Mouse (Mus musculus) embryonic facial prominence, embryonic 11.5 days (tissue): ENCODE results near the gene Vps52. TPM values are rescaled to one million over a fixed set of nuclear protein-coding genes. Genes with fewer than 3 reads are reported as not detected.

Source experiments
- ATAC-seq: fragments of 200-750 bp; cut with Nextera tagmentation; replicated peaks from 2 replicates; pipeline ENCODE4 v1.8.0; 2017; ENCODE audit warnings: low read depth; ENCODE audit not compliant: insufficient number of reproducible peaks, low FRiP score, low TSS enrichment
- DNase-seq: peaks from one replicate; pipeline ENCODE4 v3.0.0-alpha.2; 2015; ENCODE audit warnings: low spot score
- H3K27ac ChIP-seq: fragments of 300-500 bp; sonication (generic); replicated peaks from 2 replicates; pipeline ENCODE4 v1.5.1; 2014; ENCODE audit warnings: mild to moderate bottlenecking, low read depth, low read length, control low read depth
- H3K27me3 ChIP-seq: fragments of 300-500 bp; sonication (generic); 2 replicates; pipeline ENCODE4 v1.6.1; 2014; ENCODE audit warnings: mild to moderate bottlenecking, low read length, moderate library complexity, mixed read lengths; ENCODE audit not compliant: control insufficient read depth, insufficient read depth
- H3K36me3 ChIP-seq: fragments of 300-500 bp; sonication (generic); replicated peaks from 2 replicates; pipeline ENCODE4 v1.6.1; 2014; ENCODE audit warnings: low read depth, mild to moderate bottlenecking, low read length, moderate library complexity, mixed read lengths; ENCODE audit not compliant: control insufficient read depth, insufficient read depth
- H3K4me1 ChIP-seq: fragments of 300-500 bp; sonication (generic); 2 replicates; pipeline ENCODE4 v1.6.1; 2014; ENCODE audit warnings: low read length, mixed read lengths; ENCODE audit not compliant: control insufficient read depth, insufficient read depth
- H3K4me2 ChIP-seq: fragments of 300-500 bp; sonication (generic); 2 replicates; pipeline ENCODE4 v1.6.1; 2014; ENCODE audit warnings: low read depth, mild to moderate bottlenecking, control low read depth, low read length, moderate library complexity
- H3K4me3 ChIP-seq: fragments of 300-500 bp; sonication (generic); 2 replicates; pipeline ENCODE4 v1.5.1; 2014; ENCODE audit warnings: low read depth, low read length, control low read depth
- H3K9ac ChIP-seq: fragments of 300-500 bp; sonication (generic); replicated peaks from 2 replicates; pipeline ENCODE4 v1.6.1; 2014; ENCODE audit warnings: mild to moderate bottlenecking, control low read depth, low read length
- H3K9me3 ChIP-seq: fragments of 300-500 bp; sonication (generic); replicated peaks from 2 replicates; pipeline ENCODE4 v1.6.1; 2016; ENCODE audit warnings: mild to moderate bottlenecking, low read length, inconsistent platforms, mixed read lengths; ENCODE audit not compliant: control insufficient read depth
- WGBS: fragments of 180-500 bp; shearing (Covaris S2); extraction: QIAGEN DNeasy Blood & Tissue Kit; methylation state at CpG from one replicate; pipeline ENCODE4 v1.1.7; 2014; 5-methylcytosine and 5-hydroxymethylcytosine counted together
- polyA plus RNA-seq: library from polyadenylated mRNA; unstranded; fragments of >200 nt; fragmentation: Nextera tagmentation; extraction: Ambion mirVana; gene quantifications from 2 replicates; pipeline ENCODE4 v1.2.1, GENCODE M21; 2014

Gene Vps52
- polyA plus RNA-seq, 1 experiment from 2014 or later: 27.7 TPM

DNA sequence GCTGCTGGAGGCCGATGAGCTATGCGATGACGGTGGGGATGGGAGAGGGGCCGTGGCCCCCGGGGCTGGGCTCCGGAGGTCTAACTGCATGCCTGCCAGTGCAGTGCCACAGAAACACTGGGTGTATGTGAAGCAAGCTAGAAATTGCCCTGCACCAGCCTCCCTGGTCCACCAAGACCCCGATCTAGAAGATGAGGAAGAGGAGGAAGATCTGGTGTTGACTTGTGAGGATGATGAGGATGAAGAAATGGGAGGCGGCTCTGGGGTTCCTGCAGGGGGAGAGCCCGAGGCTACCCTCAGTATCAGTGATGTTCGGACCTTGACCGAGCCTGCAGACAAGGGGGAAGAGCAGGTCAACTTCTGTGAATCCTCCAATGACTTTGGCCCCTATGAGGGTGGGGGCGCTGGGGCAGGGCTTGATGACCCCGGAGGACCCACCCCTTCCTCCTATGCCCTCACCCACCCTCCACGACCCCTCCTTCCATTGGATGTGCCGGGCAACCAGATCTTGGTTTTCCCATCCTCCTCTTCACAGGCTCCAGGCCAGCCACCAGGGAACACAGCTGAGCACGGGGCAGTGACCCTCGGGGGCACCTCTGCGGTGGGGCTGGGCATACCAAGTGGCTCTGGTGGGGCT lies 37.8 kb upstream of the Vps52 start:
- Histone ChIP-seq H3K27ac (no peak overlapping the region), H3K9ac (no peak overlapping the region), H3K4me1 (peaks cover 2% of the 10 kb centered on the region), H3K4me2 (no peak overlapping the region), H3K9me3 (no peaks in the 10 kb centered on the region), H3K4me3 (peak overlapping the region; percentile 10; the same call in 1 of the 2 replicates), H3K36me3 (peaks cover 10% of the 10 kb centered on the region), H3K27me3 (no peaks in the 10 kb centered on the region)
- no peak for DNase-seq
- 86% methylated on average over 18 of the region's 18 CpGs for WGBS
- ATAC-seq: no peak

DNA sequence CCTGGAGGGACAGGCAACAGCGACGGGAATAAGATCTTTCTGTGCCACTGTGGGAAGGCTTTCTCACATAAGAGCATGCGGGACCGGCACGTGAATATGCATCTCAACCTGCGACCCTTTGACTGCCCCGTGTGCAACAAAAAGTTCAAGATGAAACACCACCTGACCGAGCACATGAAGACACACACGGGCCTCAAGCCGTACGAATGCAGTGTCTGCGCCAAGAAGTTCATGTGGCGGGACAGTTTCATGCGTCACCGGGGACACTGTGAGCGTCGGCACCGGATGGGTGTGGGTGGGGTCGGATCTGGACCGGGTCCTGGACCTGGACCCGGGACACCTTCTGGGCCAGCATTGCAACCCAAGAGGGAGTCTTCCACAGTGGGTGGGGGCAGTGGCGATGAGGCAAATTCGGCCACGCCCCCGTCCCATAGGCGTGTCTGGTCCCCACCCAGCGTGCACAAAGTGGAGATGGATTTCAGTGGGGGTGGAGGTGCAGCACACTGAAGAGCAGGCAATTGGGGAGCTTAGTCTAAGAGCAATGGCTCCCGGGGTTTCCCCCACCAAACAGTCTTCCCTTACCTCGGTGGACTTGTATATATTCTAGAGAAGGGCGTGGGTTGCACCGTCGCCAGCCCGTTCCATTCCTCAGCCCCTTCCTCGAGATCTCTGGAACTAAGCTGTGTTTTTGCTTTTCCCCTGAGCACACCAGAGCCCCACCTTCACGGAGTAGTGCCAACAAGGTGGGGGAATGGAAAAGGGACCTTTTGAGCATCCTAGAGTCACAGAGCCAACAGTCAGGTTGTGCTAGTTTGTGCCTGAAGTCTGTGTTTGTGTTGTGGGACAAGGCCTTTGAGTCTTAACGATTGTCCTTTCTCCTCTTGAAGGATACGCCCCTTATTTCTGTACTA lies 37.1 kb upstream of the Vps52 start:
- H3K9me3 ChIP-seq: no peaks in the 10 kb centered on the region
- 59% methylated on average over 37 of the region's 37 CpGs for WGBS
- no peak for ATAC-seq
- peaks cover 7% of the 10 kb centered on the region for H3K36me3 ChIP-seq
- H3K4me2 ChIP-seq: no peak overlapping the region; the same call in 1 of the 2 replicates
- H3K4me1 ChIP-seq: peaks cover 2% of the 10 kb centered on the region
- H3K27ac ChIP-seq: no peak overlapping the region
- H3K4me3 ChIP-seq: peak overlapping the region; percentile 51; the same call in 1 of the 2 replicates
- H3K27me3 ChIP-seq: no peaks in the 10 kb centered on the region
- H3K9ac ChIP-seq: no peak overlapping the region
- DNase-seq: no peak

DNA sequence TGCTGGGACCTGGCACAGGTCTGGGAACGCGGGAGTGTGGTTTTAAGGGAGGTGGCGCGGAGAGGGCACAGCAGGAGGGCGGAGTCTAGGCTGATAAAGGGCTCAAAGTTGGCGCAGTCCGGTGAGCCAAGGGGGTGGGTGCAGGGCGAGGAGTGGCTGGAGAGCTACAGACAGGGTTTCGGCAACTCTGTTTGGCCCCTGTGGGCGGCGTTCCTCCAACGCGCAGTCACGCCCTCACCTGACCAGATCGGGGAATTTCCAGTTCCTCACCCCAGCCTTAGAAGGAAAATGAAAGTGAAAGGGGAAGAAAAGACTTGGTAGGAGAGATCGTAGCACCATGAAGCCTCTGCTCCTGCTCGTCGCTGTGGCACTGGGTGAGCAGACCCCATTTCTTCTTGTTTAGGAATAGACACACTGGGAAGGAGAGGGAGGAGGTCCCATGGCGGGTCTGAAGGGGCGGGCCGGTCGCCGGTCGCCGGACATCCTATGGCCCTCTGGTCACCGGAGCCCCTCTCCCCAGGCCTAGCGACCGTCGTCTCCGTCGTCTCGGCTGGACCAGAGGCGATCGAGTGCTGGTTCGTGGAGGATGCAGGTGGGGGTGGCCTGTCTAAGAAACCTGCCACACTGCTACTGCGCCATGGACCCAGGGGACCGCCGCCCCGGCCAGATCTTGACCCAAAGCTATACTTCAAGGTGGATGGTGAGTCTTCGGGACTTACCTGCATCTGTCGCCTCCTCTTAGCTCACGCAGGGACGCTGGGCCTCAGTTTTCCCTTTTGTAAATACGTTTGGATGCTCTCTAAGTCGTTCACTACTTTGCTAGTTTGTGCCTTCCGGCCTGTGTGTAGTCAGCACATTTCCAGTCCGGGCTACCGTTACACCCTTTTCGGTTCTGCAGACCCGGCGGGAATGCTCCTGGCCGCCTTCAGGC lies 36.0 kb upstream of the Vps52 start:
- peaks cover 2% of the 10 kb centered on the region for H3K4me1 ChIP-seq
- H3K4me3 ChIP-seq: peak overlapping the region; percentile 51
- H3K27ac ChIP-seq: no peak overlapping the region; the same call in 1 of the 2 replicates
- peak overlapping the region; percentile 69 for H3K9ac ChIP-seq
- no peaks in the 10 kb centered on the region for H3K36me3 ChIP-seq
- peak; percentile 46 for DNase-seq
- ATAC-seq: no peak
- peak overlapping the region; percentile 96 for H3K4me2 ChIP-seq
- H3K9me3 ChIP-seq: no peaks in the 10 kb centered on the region
- no peaks in the 10 kb centered on the region for H3K27me3 ChIP-seq
- under 1% methylated on average over 52 of the region's 52 CpGs for WGBS

DNA sequence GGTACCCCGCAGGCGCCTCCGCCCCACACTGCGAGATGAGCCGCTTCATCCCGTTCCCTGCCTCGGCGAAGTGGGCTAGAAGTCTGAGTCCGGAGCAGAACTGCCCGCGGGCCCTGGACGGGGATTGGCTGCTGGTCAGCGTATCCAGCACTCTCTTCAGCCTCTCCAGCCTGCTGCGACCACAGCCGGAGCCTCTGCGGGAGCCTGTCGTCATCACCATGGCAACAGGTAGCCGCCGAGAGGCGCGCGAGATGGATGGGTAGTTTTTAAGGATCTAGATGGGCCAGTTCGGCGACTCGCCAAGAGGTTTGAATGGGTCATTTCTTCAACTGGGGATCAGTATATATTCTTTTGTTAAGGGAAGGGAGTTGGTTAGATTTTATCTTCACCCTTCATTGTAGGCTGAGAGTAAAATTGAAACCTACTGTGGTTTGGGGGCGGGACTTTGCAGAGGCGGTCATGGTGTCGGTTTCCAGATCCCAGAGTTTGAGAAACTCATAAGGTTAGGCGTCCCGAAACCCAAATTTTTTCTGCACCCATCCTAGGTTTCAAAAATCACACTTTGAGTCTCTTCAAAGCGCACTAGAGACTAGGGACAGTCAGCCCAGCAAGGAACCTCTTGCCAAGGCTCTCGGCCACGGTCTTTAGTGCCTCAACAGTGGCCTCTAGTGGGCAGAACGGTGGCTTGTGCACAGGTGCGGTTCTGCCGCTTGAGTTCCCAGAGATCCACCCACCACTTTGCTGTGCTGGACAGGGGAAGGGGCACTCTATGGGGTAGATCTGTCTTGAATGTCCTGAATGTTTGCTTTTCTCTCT lies 35.1 kb upstream of the Vps52 start:
- DNase-seq (peak; percentile 91), ATAC-seq (peak; percentile 42)
- no peaks in the 10 kb centered on the region for H3K9me3 ChIP-seq
- no peaks in the 10 kb centered on the region for H3K27me3 ChIP-seq
- no peaks in the 10 kb centered on the region for H3K36me3 ChIP-seq
- H3K27ac ChIP-seq: no peak overlapping the region; the same call in 1 of the 2 replicates
- peak overlapping the region; percentile 69 for H3K9ac ChIP-seq
- peak overlapping the region; percentile 96 for H3K4me2 ChIP-seq
- H3K4me3 ChIP-seq: peak overlapping the region; percentile 51
- WGBS: under 1% methylated on average over 36 of the region's 36 CpGs
- peaks cover 2% of the 10 kb centered on the region for H3K4me1 ChIP-seq

DNA sequence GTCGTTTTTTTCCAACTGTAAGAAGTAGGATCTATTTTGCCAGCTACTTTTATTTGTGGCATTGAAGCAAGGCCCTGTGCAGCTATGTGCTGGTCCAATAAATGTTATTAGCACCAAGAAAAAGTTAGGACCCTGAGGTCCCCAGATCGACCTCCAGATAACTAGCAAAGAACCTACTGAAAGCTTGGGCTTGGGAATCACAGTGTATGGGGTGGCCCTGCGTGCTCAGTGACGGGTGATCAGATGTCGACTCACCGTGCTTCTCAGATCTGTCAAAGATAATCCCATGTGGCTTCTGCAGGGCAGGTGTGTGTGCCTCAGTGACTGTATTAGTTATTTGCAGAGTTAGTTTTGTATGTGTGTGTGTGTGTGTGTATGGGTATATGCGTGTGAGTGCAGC lies 34.3 kb upstream of the Vps52 start:
- no peak overlapping the region for H3K27ac ChIP-seq
- no peak for ATAC-seq
- H3K4me3 ChIP-seq: no peak overlapping the region
- no peaks in the 10 kb centered on the region for H3K27me3 ChIP-seq
- H3K36me3 ChIP-seq: no peaks in the 10 kb centered on the region
- no peak overlapping the region for H3K4me2 ChIP-seq
- H3K9me3 ChIP-seq: no peaks in the 10 kb centered on the region
- no peak for DNase-seq
- no peak overlapping the region for H3K9ac ChIP-seq
- WGBS: 90% methylated on average over 7 of the region's 7 CpGs
- peaks cover 2% of the 10 kb centered on the region for H3K4me1 ChIP-seq

DNA sequence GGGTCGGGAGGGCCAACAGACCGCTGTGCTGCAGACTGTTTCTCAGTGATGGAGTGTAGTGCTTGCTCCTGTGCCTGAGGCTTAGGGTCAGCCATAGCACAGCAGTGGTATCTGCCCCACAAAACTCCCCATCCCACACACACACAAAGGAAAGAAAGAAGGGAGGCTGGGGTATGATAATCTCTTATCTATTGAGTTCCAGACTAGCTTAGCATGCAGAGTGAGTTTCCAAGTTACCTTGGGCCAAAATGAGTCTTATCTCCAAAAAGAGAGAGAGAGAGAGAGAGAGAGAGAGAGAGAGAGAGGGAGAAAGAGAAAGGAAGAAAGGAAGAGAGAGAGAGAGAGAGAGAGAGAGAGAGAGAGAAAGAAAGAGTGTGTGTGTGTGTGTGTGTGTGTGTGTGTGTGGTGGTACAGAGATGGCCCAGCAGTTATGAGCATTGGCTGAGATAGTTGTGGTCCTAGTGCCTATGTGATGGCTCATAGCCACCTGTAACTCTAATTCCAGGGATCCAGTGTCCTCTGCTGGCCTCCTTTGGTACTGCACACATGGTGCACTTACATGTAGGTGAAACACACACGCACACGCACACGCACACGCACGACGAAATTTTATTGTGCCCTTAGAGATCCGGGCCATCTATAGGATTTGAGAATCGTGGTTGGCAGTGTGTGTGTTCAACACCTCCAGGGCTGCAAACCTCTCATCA lies 30.9 kb upstream of the Vps52 start:
- Histone ChIP-seq H3K9me3 (no peaks in the 10 kb centered on the region), H3K9ac (no peak overlapping the region), H3K4me3 (no peak overlapping the region), H3K27ac (no peak overlapping the region), H3K27me3 (no peaks in the 10 kb centered on the region), H3K4me2 (no peak overlapping the region), H3K4me1 (no peaks in the 10 kb centered on the region), H3K36me3 (no peaks in the 10 kb centered on the region)
- ATAC-seq (no peak), DNase-seq (no peak)
- WGBS: 82% methylated on average over 10 of the region's 10 CpGs
